Mouse (Mus musculus): ENCODE results near the gene Ace. TPM values are rescaled to one million over a fixed set of nuclear protein-coding genes. Genes with fewer than 3 reads are reported as not detected.
A peak's percentile ranks its signal among the peaks of the same experiment; 100 is the strongest.

Gene Ace
- total RNA-seq, 2 experiments from 2014 or later, result 9.1 to 13.0 TPM

DNA sequence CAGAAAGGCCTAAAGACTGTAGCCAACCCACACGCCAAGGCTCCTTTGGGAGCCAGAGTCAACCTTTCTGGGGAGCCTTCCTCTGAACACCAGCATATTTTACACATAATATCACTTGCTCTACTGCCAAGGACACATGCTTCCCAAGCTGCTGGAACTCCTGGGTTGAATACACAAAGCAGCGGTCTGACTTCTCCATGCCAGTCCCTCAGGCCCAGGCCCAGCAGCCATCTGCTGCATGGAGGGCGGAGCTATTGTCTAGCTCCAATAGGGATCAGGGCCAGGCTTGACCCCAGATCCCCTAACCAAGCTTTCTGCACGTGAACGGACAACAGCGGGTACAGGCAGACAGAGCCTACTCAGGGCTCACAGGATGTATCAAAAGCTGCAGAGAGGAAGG is 32.9 kb upstream of the Ace start:
- TF ChIP-seq CTCF (IDR thresholded peaks at IDR 0.05), result no peak
- Histone ChIP-seq H3K27ac (no peak overlapping the region), H3K4me3 (no peak overlapping the region)
- no peak for DNase-seq (ENCODE audit: extremely low spot score in 1 of 2, low spot score in 2 of 2)
- intact Hi-C loops (cut with DNase I), result no loop called here

DNA sequence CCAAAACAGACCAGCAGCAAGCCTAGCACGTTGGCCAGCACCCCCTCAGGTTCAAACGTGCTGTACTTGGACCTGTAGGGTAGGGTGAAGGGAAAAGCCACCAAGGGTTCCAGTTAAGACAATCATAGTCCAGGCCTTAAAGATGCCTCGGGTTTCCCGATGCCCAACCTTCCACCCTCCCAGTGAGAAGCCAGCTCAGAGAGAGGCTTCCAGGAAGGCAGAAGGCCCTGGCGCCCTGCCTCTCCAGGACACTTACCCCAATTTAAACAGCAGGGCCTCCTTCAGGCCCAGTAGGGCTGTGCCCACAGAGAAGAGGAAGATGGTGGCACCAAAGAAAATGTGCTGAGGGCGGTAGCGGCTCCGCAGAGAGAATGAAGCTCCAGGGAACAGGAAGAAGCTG is 32.2 kb upstream of the Ace start:
- intact Hi-C loops (cut with DNase I), result no loop called here

DNA sequence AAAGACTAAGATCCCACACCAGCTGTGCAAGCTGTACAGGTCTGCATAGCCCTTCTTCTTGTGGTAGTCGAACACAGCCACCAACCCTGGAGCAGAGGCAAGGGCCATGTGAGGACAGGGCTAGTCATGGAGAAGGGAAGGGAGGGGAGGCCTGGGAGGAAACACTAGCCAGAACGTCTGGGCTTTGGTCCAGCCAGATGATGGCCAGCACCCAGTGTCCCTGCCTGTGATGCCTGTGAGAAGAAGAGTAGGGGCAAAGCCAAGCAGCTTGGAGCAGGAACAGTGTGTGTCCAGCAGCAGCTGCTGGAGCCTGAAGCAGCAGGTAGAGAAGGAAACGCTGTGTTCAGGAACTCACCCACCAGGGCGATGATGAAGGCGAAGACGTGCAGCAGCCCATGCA is 31.5 kb upstream of the Ace start:
- H3K4me3 ChIP-seq, result no peak overlapping the region
- H3K27ac ChIP-seq, result no peak overlapping the region
- no peak for TF ChIP-seq CTCF (IDR thresholded peaks at IDR 0.05)
- intact Hi-C loops (cut with DNase I), result no loop called here
- DNase-seq (ENCODE audit: extremely low spot score in 1 of 2, low spot score in 2 of 2), result no peak

More for the DNA sequence above, 32.2 kb upstream of the Ace start:
- no peak for TF ChIP-seq CTCF (IDR thresholded peaks at IDR 0.05)
- Histone ChIP-seq H3K4me3 (no peak overlapping the region), H3K27ac (no peak overlapping the region)
- no peak for DNase-seq (ENCODE audit: extremely low spot score in 1 of 2, low spot score in 2 of 2)

DNA sequence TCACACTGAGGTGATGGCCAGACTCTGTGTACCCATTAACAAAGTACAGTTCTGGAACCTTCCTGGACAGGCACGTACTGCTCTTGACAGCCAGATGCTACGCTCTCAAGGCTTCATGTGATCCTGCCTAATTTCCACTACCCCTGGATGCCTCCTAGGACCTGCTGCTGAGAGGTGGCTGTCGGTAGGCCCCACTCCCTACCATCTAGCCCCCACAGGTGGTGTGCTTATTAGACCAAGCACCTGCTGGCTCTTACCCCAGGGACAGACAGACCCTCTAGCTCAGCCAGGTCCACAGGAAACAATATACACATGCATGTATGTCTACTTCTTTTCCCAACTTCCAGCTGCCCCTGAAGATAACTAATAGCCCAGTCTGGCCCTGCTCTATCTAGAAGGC is 30.8 kb upstream of the Ace start:
- no peak for TF ChIP-seq CTCF (IDR thresholded peaks at IDR 0.05)
- Histone ChIP-seq H3K27ac (no peak overlapping the region), H3K4me3 (no peak overlapping the region)
- intact Hi-C loops (cut with DNase I), result no loop called here
- DNase-seq (ENCODE audit: extremely low spot score in 1 of 2, low spot score in 2 of 2), result no peak

DNA sequence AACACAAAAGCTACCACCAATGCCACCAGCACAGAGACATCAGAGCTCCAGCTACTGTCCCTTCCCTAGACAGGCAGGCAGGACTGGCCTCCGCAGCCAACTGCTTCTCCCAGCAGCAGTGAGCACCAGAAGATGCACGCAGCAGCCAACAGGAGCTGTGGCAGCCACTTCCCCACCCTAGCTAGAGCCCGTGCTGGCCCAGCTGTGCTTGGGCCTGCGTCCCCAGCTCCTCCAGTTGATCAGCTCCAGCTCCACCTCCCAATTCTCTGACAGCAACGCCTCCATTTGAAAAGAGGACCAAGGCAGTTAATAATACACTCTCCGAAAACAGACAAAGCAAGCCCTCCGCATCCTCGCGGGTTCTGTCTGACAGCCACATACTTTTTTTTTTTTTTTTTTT is 29.0 kb upstream of the Ace start:
- no peak for DNase-seq (ENCODE audit: extremely low spot score in 1 of 2, low spot score in 2 of 2)
- no peak for TF ChIP-seq CTCF (IDR thresholded peaks at IDR 0.05)
- intact Hi-C loops (cut with DNase I), result no loop called here
- H3K4me3 ChIP-seq, result no peak overlapping the region
- no peak overlapping the region for H3K27ac ChIP-seq

DNA sequence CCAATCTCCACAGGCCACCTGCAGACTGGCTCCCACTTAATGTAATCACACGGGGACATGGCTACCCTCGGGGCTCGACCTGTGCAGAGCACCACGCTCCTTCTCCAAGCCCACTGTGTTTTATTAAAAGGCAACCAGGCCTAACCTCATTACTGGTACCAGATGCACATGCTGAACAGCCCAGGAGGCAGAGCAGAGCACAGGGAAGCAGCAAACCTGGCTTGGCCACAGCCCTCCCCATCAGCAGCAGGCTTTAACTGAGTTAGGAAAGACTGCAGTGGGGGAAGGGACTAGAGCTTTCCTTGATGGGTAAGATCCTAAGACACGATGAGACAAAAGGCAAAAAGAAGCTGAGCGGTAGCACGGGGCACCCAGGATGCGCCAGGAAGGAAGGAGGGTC is 25.8 kb upstream of the Ace start:
- Histone ChIP-seq H3K27ac (no peak overlapping the region), H3K4me3 (no peak overlapping the region)
- no peak for TF ChIP-seq CTCF (IDR thresholded peaks at IDR 0.05)
- no peak for DNase-seq (ENCODE audit: extremely low spot score in 1 of 2, low spot score in 2 of 2)
- intact Hi-C loops (cut with DNase I), result loop anchor here (5.0 kb wide), 1 partner anchor 80 kb away; no protein-coding TSS in a partner anchor

DNA sequence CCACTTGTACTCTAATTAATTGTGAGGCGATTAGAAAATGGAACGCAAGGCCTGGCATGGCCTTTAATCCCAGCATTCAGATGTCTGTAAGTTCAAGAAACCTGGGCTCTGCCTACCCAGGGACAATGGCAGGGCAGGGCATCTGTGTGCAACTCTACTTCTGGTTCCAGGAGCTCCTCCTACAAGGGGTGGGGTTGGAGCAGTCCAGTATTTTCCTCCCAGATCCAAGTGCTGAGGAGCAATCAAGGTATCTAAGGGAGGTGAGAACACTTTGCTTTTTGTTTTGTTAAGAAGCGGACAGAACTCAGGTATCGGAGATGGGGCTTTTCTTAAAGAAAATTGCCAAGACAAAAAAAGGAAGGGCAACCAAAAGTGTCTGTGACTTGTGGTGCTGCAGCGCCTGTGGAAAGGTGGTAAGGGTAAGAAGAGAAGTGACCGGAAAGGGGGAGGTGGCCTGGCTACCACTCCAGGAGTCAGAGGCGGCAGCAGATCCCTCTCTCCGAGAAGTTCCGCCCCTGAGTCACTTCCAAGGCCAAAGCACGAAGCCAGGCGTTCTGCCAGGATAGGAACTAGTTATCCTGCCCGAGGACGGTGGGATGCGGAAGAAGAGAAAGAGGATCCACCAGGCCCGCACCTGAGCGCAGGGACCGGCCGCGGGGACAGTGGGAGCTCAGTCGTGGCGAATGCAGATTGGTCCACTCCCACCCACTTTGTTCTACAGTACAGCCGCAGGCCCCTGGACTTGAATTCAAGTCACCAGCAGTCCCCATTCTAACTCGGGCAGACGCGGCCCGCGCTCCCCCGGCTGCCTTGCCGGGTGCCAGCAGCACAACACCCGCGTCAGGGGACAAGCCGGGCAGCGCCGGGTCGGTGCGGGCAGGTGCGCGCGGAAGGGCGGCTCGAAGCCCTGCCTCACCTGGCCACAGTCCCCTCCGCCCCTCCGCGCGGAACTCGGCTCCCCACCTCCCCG is 24.3 kb upstream of the Ace start:
- no peak for TF ChIP-seq CTCF (IDR thresholded peaks at IDR 0.05)
- intact Hi-C loops (cut with DNase I), result loop anchor here (5.0 kb wide), 1 partner anchor 79 kb away; no protein-coding TSS in a partner anchor
- Histone ChIP-seq H3K4me3 (peak overlapping the region; percentile 80), H3K27ac (peak overlapping the region; percentile 89)
- DNase-seq (ENCODE audit: extremely low spot score in 1 of 2, low spot score in 2 of 2), result peak in 1 of 2 experiments; percentile 29

DNA sequence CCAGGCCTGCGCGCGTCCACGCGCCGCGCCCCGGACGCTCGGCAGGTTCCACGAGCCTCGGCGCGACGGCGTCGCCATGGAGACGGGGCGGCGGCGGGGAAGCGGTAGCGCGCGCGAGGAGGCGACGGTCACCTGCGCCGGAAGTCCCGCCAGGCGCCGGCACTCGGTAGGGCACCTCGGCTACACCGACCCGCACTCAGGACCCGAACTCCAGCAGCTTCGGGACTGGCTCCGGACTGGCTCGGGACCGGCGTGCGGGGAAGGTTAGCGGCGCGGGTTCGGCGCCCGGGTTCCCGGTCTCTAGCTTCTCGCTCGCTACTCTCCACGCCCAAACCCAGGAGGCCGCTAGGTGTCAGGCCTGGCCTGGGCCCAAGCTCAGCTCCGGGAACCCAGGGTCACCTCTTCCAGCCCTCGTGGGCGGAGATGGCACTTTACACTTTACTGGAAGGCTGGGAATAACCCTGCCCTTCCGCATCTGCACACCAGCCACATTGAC is 23.6 kb upstream of the Ace start:
- TF ChIP-seq CTCF (IDR thresholded peaks at IDR 0.05), result peak; percentile 39
- H3K4me3 ChIP-seq, result peak overlapping the region; percentile 80
- DNase-seq (ENCODE audit: extremely low spot score in 1 of 2, low spot score in 2 of 2), result peak; percentile 82 to 83
- H3K27ac ChIP-seq, result peak overlapping the region; percentile 89
- intact Hi-C loops (cut with DNase I), result loop anchor here (5.0 kb wide), 1 partner anchor 78 kb away; no protein-coding TSS in a partner anchor

DNA sequence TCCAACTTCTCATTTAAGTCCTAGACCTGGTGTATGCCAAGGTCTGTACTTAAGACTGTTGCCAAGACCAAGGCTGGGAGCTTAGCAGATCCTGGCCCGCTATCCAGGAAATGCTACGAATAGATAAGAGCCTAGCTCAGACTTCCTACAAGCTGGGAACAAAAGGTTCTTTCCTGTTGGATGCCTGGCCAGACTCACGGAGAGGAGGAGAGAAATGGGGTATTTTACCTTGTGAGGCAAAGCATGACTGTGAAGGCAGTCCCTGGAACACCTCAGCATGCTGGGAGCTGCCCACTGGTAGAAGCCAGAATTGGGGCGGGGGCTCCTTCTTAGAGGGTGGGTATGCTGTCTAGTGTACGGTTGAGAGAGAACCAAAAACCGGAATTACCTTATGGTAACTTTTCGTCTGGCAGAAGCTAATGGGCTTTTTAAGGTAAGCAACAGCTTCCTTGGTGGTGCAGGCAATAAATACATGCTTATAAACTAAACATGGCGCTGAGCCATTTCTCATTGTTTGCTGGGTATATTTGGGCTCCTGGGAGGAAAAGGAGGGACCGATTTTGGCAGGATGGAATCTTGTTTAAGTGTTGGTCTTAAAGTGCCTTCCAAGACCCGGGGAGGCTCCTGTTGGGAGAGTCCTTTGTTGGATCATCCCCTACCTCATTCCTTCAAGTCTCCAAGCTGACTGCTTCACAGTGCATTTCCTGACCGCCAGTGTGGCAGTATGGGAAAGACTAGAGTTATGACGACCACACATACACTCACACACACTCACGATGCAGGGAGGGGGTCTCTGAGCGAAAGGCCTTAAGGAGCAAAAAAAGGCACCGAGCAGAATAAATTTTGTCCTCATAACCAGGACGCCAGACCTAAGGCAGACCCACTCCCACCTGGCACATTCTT is 22.7 kb upstream of the Ace start:
- peak overlapping the region; percentile 80 for H3K4me3 ChIP-seq
- TF ChIP-seq CTCF (IDR thresholded peaks at IDR 0.05), result no peak
- intact Hi-C loops (cut with DNase I), result loop anchor here (5.0 kb wide), 1 partner anchor 77 kb away; no protein-coding TSS in a partner anchor
- DNase-seq (ENCODE audit: extremely low spot score in 1 of 2, low spot score in 2 of 2), result no peak
- H3K27ac ChIP-seq, result peak overlapping the region; percentile 60

DNA sequence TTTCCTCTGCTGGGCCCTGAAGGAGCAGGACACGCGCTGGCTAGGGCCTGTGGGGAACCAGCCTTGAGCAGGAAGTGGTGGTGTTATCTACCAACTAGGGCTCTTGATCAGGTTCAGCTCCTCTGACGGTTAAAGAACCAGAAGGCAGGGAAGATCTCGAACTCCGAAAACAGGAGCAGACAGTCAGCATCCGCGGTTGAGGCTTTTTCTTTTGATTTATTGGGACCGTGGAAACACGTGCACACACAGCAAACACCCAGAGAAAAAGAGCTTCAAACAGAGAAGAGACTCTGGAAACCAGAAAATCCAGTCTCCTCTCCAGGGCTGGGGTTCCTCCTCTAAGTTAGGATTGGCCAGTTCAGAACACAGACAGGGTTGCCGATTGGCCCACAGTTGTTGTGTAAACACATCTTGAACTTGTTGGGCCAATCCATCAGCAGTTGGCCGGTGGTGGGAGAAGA is 21.0 kb upstream of the Ace start:
- no peak for TF ChIP-seq CTCF (IDR thresholded peaks at IDR 0.05)
- intact Hi-C loops (cut with DNase I), result no loop called here
- DNase-seq (ENCODE audit: extremely low spot score in 1 of 2, low spot score in 2 of 2), result no peak
- Histone ChIP-seq H3K4me3 (no peak overlapping the region), H3K27ac (no peak overlapping the region)

DNA sequence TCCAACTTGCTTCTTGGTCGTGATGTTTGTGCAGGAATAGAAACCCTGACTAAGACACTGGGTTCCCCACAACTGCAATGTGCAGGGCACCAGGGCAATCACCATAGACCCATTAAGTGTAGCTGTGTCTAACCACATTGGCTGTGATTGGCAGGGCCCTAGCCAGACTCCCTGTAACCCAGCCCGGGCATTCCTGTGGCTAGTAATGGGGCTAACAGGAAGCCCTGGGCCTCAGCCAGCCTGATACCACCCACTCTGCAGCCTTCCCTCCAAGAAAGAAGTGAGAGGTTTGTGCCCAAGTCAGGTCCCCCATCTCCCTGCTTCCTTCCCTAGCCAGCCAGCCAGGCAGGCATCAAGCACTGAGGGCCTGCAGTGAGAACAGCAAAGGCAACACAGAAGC is 19.5 kb upstream of the Ace start:
- no peak for DNase-seq (ENCODE audit: extremely low spot score in 1 of 2, low spot score in 2 of 2)
- TF ChIP-seq CTCF (IDR thresholded peaks at IDR 0.05), result no peak
- H3K4me3 ChIP-seq, result no peak overlapping the region
- H3K27ac ChIP-seq, result no peak overlapping the region
- intact Hi-C loops (cut with DNase I), result no loop called here

All from left cerebral cortex, adult 2 months (tissue).